Mouse (Mus musculus) kidney, embryonic 16.5 days (tissue): Measurements from ENCODE around the gene Myl6b. TPM values are rescaled to one million over a fixed set of nuclear protein-coding genes. Genes with fewer than 3 reads are reported as not detected.

Experiments used
- ATAC-seq: fragments of 200-750 bp; cut with Nextera tagmentation; 2 replicates; pipeline ENCODE4 v1.8.0; 2017; ENCODE audit warnings: moderate TSS enrichment; ENCODE audit not compliant: low FRiP score, low TSS enrichment
- H3K27ac ChIP-seq: fragments of 300-500 bp; sonication (generic); 2 replicates; pipeline ENCODE4 v1.5.1; 2014; ENCODE audit warnings: low read length
- H3K27me3 ChIP-seq: fragments of 300-500 bp; sonication (generic); 2 replicates; pipeline ENCODE4 v1.6.1; 2014; ENCODE audit warnings: low read length, control low read depth, mixed read lengths; ENCODE audit not compliant: insufficient read depth
- H3K36me3 ChIP-seq: fragments of 300-500 bp; sonication (generic); 2 replicates; pipeline ENCODE4 v1.6.1; 2014; ENCODE audit warnings: low read length, control low read depth, mixed read lengths; ENCODE audit not compliant: insufficient read depth
- H3K4me1 ChIP-seq: fragments of 300-500 bp; sonication (generic); 2 replicates; pipeline ENCODE4 v1.6.1; 2014; ENCODE audit warnings: low read length, control low read depth, mixed read lengths; ENCODE audit not compliant: insufficient read depth
- H3K4me2 ChIP-seq: fragments of 300-500 bp; sonication (generic); replicated peaks from 2 replicates; pipeline ENCODE4 v1.6.1; 2014; ENCODE audit warnings: low read depth, low read length
- H3K4me3 ChIP-seq: fragments of 300-500 bp; sonication (generic); 2 replicates; pipeline ENCODE4 v1.5.1; 2014; ENCODE audit warnings: mild to moderate bottlenecking, low read length
- H3K9ac ChIP-seq: fragments of 300-500 bp; sonication (generic); replicated peaks from 2 replicates; pipeline ENCODE4 v1.6.1; 2014; ENCODE audit warnings: low read length
- H3K9me3 ChIP-seq: fragments of 300-500 bp; sonication (generic); 2 replicates; pipeline ENCODE4 v1.6.1; 2016; ENCODE audit warnings: low read length, control low read depth
- WGBS: fragments of 180-500 bp; shearing (Covaris S2); extraction: QIAGEN DNeasy Blood & Tissue Kit; methylation state at CpG from one replicate; pipeline ENCODE4 v1.1.7; 2014; 5-methylcytosine and 5-hydroxymethylcytosine counted together
- polyA plus RNA-seq: library from polyadenylated mRNA; unstranded; fragments of >200 nt; fragmentation: Nextera tagmentation; extraction: Ambion mirVana; gene quantifications from 2 replicates; pipeline ENCODE4 v1.2.1, GENCODE M21; 2015

The Myl6b gene
- polyA plus RNA-seq, 1 experiment from 2014 or later = 5.7 TPM

- peak within 1 kb of the TSS; percentile 59 for H3K4me2 ChIP-seq
- peak within 1 kb of the TSS; percentile 94 for H3K4me3 ChIP-seq
- ATAC-seq = peak; percentile 79
- WGBS = under 1% methylated on average over 65 of the region's 86 CpGs
- H3K4me1 ChIP-seq = peaks cover 17% of the 10 kb centered on the region
- peak within 1 kb of the TSS; percentile 95 for H3K27ac ChIP-seq
- H3K9me3 ChIP-seq = no peaks in the 10 kb centered on the region
- H3K9ac ChIP-seq = peak within 1 kb of the TSS; percentile 98
- peaks cover 15% of the 10 kb centered on the region for H3K36me3 ChIP-seq
- no peaks in the 10 kb centered on the region for H3K27me3 ChIP-seq
Measured at GRCm38 (mm10) chr10:128458719-128459408, 39.6 kb downstream of the Myl6b start, which contains the start of gene Smarcc2. Gene Smarcc2, plus strand, starts transcription at chr10:128459248.

- Histone ChIP-seq H3K27ac (peak overlapping the region; percentile 95), H3K9me3 (no peaks in the 10 kb centered on the region), H3K9ac (peak overlapping the region; percentile 98), H3K36me3 (peaks cover 11% of the 10 kb centered on the region; the same call in 1 of the 2 replicates), H3K4me3 (peak overlapping the region; percentile 94), H3K27me3 (no peaks in the 10 kb centered on the region), H3K4me2 (peak overlapping the region; percentile 59), H3K4me1 (peaks cover 17% of the 10 kb centered on the region)
- under 1% methylated on average over 29 of the region's 29 CpGs for WGBS
- peak; percentile 76 for ATAC-seq
Measured at GRCm38 (mm10) chr10:128458348-128458718, 40.2 kb downstream of the Myl6b start.

GRCm38 (mm10) chr10:128457676-128458075, 40.8 kb downstream of the Myl6b start:
- Histone ChIP-seq H3K27ac (no peak overlapping the region), H3K9me3 (no peaks in the 10 kb centered on the region), H3K4me3 (no peak overlapping the region), H3K36me3 (peaks cover 6% of the 10 kb centered on the region; the same call in 1 of the 2 replicates), H3K4me1 (peaks cover 17% of the 10 kb centered on the region), H3K4me2 (0 out of 2 replicates have a peak overlapping the region, but pooled peaks have one; percentile 59), H3K9ac (no peak overlapping the region), H3K27me3 (no peaks in the 10 kb centered on the region)
- WGBS = 75% methylated on average over 6 of the region's 6 CpGs
- no peak for ATAC-seq

GRCm38 (mm10) chr10:128455280-128455679, 43.2 kb downstream of the Myl6b start:
- peaks cover 7% of the 10 kb centered on the region; the same call in 1 of the 2 replicates for H3K4me1 ChIP-seq
- 3% methylated on average over 6 of the region's 6 CpGs for WGBS
- no peaks in the 10 kb centered on the region for H3K27me3 ChIP-seq
- no peak overlapping the region for H3K27ac ChIP-seq
- ATAC-seq = no peak
- no peaks in the 10 kb centered on the region for H3K36me3 ChIP-seq
- peak overlapping the region; percentile 43 for H3K4me2 ChIP-seq
- no peaks in the 10 kb centered on the region for H3K9me3 ChIP-seq
- H3K4me3 ChIP-seq = peak overlapping the region; percentile 9; the same call in 1 of the 2 replicates
- H3K9ac ChIP-seq = peak overlapping the region; percentile 52

- ATAC-seq = no peak
- H3K4me2 ChIP-seq = no peak overlapping the region
- no peaks in the 10 kb centered on the region for H3K27me3 ChIP-seq
- peaks cover 5% of the 10 kb centered on the region; the same call in 1 of the 2 replicates for H3K4me1 ChIP-seq
- no peak overlapping the region for H3K27ac ChIP-seq
- no peaks in the 10 kb centered on the region for H3K36me3 ChIP-seq
- no peak overlapping the region for H3K9ac ChIP-seq
- H3K9me3 ChIP-seq = no peaks in the 10 kb centered on the region
- 48% methylated on average over 3 of the region's 3 CpGs for WGBS
- no peak overlapping the region for H3K4me3 ChIP-seq
Measured at GRCm38 (mm10) chr10:128454471-128454870, 44.0 kb downstream of the Myl6b start.

GRCm38 (mm10) chr10:128451014-128451413, 47.5 kb downstream of the Myl6b start:
- Histone ChIP-seq H3K36me3 (no peaks in the 10 kb centered on the region), H3K4me3 (no peak overlapping the region), H3K4me1 (peaks cover 5% of the 10 kb centered on the region; the same call in 1 of the 2 replicates), H3K9ac (no peak overlapping the region), H3K9me3 (no peaks in the 10 kb centered on the region), H3K27me3 (no peaks in the 10 kb centered on the region), H3K4me2 (no peak overlapping the region), H3K27ac (no peak overlapping the region)
- ATAC-seq = no peak
- 86% methylated on average over 6 of the region's 6 CpGs for WGBS

- Histone ChIP-seq H3K27me3 (no peaks in the 10 kb centered on the region), H3K9ac (no peak overlapping the region), H3K9me3 (no peaks in the 10 kb centered on the region), H3K36me3 (peaks cover 7% of the 10 kb centered on the region; the same call in 1 of the 2 replicates), H3K27ac (no peak overlapping the region), H3K4me2 (no peak overlapping the region), H3K4me1 (peaks cover 7% of the 10 kb centered on the region; the same call in 1 of the 2 replicates), H3K4me3 (no peak overlapping the region)
- no peak for ATAC-seq
- WGBS = 80% methylated on average over 4 of the region's 4 CpGs
Measured at GRCm38 (mm10) chr10:128445407-128445806, 53.1 kb downstream of the Myl6b start.

- peak; percentile 52 for ATAC-seq
- peaks cover 17% of the 10 kb centered on the region for H3K4me1 ChIP-seq
- H3K36me3 ChIP-seq = peaks cover 17% of the 10 kb centered on the region; the same call in 1 of the 2 replicates
- H3K27me3 ChIP-seq = no peaks in the 10 kb centered on the region
- no peaks in the 10 kb centered on the region for H3K9me3 ChIP-seq
- WGBS = 32% methylated on average over 6 of the region's 6 CpGs
- no peak overlapping the region for H3K4me2 ChIP-seq
- no peak overlapping the region for H3K9ac ChIP-seq
- H3K27ac ChIP-seq = 0 out of 2 replicates have a peak overlapping the region, but pooled peaks have one; percentile 1
- H3K4me3 ChIP-seq = no peak overlapping the region
Measured at GRCm38 (mm10) chr10:128444354-128444753, 54.1 kb downstream of the Myl6b start.
